Mouse (Mus musculus): ENCODE data around the gene Rasal1. TPM values are rescaled to one million over a fixed set of nuclear protein-coding genes. Genes with fewer than 3 reads are reported as not detected.

Rasal1 gene
- total RNA-seq, 4 experiments from 2014 or later: 84.4 to 112 (median 96.9) TPM

DNA sequence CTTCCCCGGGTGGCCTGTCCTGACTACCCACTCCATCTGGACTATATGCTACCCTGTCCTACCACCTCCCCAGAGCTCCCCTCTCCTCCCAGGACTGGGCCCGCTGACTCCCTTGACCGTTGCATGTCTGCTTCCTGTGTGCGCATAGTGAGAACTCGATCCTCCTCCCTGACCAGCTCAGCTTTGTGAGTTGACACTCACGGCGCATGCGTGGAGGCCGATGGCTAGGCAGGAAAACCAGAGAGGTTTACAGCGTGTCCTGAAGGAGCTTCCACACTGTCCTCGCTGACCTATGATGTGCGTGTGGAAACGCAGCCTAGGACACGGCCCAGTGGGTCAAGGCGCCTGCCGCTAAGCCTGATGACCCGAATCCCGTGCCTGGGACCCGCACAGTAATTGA is 43.4 kb downstream of the Rasal1 start:
- no peak for DNase-seq (ENCODE audit: low spot score in 2 of 2)

DNA sequence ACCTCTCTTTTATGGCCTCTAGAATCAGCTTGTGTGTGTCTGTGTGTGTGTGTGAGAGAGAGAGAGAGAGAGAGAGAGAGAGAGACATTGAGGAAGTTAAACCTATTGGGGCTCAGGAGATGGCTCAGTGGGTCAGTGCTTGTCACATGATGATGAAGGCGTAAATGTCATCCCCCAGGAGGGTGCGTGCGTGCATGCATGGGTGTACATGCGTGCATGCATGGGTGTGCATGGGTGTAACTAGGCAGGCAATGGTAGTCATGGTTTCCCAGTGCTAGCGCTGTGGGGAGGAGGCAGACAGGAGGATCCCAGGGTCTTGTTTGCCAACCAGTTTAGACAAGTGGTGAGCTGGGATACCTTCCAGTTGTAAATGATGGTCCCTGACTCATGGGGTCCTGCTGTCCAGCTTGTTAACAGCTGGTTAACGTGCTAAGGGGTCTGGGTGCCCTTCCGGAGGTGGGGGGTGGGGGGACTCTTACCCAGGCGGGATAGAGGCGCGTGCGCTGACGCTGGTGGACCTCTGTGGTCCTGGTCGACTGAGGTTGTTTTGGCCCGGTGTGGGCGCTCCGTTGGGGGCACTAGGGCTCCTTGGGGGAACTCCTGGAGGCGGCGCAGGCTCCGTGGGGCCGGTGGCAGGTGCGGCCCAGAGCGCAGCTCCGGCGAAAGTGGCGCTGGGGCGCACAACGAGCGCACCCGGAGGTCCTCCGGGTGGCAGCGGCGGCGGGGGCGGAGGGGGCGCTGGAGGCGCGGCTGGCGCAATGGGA is 45.5 kb downstream of the Rasal1 start:
- no peak for DNase-seq (ENCODE audit: low spot score in 2 of 2)

DNA sequence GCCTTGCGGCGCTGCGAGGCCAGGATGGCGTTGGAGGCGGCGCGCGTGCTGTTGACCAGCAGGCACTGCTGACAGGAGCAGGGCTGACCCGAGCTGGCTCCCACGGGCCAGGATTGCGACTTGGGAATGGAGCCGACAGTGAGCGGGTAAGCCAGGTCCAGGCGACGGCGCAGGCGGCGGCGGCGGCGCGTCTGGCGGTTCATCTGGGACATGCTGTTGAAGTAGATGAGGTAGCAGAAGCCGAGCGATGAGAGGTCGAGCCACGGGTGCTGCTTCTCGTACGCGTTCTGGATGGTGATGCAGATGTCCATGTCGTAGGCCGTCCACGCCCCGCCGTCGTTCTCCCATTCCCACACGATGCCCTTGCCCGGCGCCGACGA is 46.1 kb downstream of the Rasal1 start:
- no peak for DNase-seq (ENCODE audit: low spot score in 2 of 2)

DNA sequence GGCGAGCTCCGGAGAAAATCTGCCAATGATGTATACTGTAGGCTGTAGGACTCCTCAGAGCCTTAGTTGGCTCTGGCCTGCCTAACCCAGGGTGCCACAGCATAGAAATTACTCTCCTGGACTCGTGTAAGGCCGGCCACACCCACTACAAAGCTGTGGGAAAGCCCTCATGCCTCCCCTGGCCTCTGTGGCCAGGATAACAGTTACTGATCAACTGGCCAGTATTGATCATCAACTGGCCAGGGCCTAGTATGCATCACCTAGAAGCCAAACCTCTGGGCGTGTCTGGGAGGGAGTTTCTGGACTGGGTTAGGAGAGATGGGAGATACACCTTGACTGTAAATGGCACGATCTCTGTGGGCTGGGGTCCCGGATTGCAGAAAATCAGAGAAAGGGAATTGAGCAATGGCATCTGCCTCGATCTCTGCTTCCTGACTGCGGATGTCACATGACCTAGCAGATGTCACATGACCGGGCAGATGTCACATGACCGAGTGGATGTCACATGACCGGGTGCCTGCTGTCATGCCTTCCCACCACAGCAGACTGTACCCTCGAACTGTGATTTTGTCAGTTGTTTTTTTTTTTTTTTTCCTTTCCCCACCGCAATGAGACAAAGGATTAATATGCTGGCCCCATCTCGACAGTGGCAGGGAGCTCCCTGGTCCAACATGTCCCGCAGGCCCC is 47.6 kb downstream of the Rasal1 start:
- no peak for DNase-seq (ENCODE audit: low spot score in 2 of 2)

- DNase-seq (ENCODE audit: low spot score in 2 of 2): no peak
These were observed 48.3 kb downstream of the Rasal1 start for GRCm38 (mm10) chr5:120696865-120697264.

DNA sequence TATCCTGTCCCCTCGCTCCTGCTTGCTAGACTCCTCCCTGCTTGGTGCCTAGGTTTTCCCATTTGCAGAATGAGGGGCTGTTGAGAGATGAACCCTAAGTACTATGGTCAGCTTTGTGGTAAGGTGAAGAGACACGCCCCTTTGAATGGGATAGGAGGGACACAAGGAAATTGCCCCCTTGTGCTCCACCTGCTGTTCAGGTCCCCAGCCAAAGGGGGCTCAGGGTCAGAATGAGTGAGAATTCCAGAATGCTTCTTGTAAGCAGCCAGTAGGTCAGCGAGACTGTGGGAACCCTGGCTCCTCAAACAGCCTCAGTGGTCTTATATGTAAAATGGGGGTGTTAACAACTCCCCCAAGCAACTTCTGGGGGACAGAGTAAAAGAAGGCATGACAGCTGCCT is 49.6 kb downstream of the Rasal1 start:
- DNase-seq (ENCODE audit: low spot score in 2 of 2): no peak

- peak; percentile 58 to 68 for DNase-seq (ENCODE audit: low spot score in 2 of 2)
These were observed 50.3 kb downstream of the Rasal1 start for GRCm38 (mm10) chr5:120698801-120699391.

GRCm38 (mm10) chr5:120700996-120701790 is 52.6 kb downstream of the Rasal1 start:
- no peak for DNase-seq (ENCODE audit: low spot score in 2 of 2)

DNA sequence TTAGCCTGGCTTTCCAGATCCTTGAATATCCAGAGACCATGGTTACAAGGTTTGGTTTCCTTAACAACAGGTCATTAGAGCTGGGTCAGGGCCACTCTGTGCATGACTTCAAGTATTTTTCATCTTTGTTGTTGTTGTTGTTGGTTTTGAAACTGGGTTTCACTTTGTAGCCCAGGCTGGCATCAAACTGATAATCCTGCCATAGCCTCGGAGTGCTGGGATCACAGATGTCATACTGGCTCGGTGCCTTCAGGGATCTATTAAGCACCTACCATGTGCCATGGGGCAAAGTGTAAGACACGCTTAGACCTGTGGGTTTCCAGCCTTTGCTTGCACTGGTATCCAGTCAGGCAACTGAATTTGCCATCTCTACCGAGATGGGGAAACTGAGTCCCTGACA is 53.8 kb downstream of the Rasal1 start:
- no peak for DNase-seq (ENCODE audit: low spot score in 2 of 2)

- DNase-seq (ENCODE audit: low spot score in 2 of 2): no peak
These were observed 54.4 kb downstream of the Rasal1 start for GRCm38 (mm10) chr5:120702969-120703368.

DNA sequence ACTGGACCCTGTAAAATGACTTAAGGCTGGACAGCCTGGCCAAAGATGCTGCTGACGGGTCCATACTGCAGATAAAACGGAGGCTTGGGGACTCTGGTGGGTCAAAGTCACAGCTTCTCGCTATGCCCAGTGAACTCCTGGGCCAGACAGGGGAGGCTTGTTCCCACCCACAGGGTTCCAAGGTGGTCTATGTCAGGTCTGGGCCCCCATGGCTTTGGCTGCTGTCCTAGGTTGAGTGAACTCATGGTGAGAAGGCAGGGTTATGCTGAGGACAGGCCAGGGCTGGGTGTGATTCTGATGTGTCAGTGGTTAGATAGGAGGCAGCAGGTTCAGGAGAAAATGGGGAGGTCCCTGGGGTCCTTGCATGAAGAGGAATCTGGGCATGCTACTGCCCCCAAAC is 55.0 kb downstream of the Rasal1 start:
- no peak for DNase-seq (ENCODE audit: low spot score in 2 of 2)

DNA sequence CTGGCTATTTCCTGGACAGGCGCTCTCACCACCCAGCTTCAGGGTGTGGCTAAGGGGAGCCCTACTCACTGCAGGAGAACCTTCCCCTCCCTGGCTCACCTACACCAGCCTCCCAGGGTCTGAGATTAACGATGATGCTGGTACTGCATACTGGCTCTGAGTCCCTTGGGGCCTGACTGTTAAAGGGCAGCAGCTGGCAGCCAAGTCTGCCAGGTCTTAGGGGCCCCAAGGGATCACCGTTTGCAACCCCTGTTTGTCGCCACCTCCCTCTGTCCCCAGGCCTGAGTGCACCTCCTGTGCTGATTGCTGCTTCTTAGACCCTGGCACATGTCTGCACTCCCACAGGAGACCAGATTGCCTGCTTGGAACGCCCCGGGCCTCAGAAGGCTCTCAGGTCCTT is 55.8 kb downstream of the Rasal1 start:
- no peak for DNase-seq (ENCODE audit: low spot score in 2 of 2)

DNA sequence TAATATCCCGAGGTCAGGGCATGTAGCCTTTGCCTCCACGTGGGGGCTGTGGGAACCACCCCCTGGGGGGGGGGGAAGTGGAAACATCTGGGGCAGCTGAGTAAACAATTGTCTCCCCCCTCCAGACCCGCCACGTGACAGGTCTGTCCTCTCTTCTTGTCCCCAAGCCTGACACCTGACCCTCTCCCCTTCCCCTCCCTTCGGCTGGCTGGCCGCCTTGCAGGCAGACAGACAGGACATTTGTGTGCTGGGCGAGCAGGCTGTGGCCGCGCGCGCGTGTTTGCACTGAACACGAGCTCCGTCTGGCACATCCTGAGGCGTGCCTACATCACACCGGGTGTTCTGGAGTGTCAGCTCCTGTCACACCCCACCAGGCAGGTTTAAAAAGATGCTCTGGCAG is 57.9 kb downstream of the Rasal1 start:
- no peak for DNase-seq (ENCODE audit: low spot score in 2 of 2)

- no peak for DNase-seq (ENCODE audit: low spot score in 2 of 2)
These were observed 58.4 kb downstream of the Rasal1 start for GRCm38 (mm10) chr5:120706976-120707375.

GRCm38 (mm10) chr5:120710161-120710825 is 61.7 kb downstream of the Rasal1 start:
- peak in 1 of 2 experiments; percentile 39 for DNase-seq (ENCODE audit: low spot score in 2 of 2)

DNA sequence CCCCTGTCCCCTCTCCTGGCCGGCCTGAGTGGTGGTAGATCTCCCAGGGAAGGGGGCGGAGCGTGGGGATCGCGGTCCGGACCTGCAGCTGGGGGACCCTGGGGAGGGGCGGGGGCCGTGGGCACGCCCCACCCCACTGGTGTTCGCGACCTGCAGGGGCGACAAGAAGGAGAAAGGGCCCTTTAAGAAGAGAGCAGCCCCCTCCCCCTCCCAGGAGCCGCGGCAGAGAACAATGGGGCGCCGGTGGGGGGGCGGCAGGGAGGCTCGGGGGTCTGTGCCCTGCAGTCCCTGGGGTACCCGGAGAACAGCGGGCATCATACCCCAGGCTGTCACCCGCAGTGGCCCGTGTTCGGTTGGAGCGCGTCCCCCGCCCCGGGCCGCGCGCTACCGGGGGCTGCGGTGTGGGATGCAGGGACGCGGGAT is 62.2 kb downstream of the Rasal1 start:
- no peak for DNase-seq (ENCODE audit: low spot score in 2 of 2)

DNA sequence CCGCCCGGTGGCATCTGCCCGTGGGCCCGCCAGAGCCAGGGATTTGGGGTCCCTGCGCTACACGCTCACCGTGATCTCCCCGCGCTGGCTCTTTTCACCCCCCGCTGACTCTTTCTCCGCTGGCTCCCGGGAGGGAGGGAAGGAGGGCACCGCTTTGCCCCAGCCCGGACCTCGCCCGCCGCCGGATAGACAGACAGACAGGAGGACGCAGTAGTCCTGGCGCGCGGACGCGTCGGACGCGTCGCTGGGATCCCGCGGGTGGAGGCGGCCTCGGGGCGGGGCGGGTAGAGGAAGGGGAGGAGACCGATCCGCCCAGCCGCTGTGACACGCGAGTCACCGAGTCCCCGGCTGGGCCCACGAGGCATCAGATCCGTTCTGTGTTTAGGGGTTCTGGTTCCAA is 62.8 kb downstream of the Rasal1 start:
- DNase-seq (ENCODE audit: low spot score in 2 of 2): peak; percentile 74 to 77

- no peak for DNase-seq (ENCODE audit: low spot score in 2 of 2)
These were observed 63.2 kb downstream of the Rasal1 start, which contains the start of gene Dtx1 for GRCm38 (mm10) chr5:120711827-120712226. TSS of gene Dtx1 (minus strand) at chr5:120711927.

DNA sequence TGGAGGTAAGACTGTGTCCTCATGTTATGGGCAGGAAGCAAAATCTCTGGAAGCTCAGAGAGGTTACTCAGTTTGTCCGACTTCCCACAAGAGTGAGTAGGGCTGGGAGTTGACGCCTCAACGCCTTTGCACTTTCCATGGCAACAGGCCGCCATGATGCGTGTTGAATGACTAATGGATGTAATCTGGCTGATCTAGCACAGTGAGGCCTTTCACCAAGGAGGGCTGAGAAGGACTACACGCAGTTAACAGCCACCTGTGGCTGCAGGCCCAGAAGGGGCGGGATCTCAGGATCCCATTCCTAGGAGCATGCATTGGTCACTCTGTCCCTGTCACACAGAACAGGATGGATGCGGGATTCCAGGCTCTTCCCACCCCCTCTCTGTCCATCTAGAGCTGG is 64.1 kb downstream of the Rasal1 start:
- DNase-seq (ENCODE audit: low spot score in 2 of 2): peak in 1 of 2 experiments; percentile 44

- peak in 1 of 2 experiments; percentile 85 for DNase-seq (ENCODE audit: low spot score in 2 of 2)
These were observed 65.7 kb downstream of the Rasal1 start for GRCm38 (mm10) chr5:120714314-120714713.

- DNase-seq (ENCODE audit: low spot score in 2 of 2): no peak
These were observed 68.5 kb downstream of the Rasal1 start for GRCm38 (mm10) chr5:120717136-120717535.
